Mouse (Mus musculus): ENCODE measurements around the gene 4933402N03Rik. TPM values are rescaled to one million over a fixed set of nuclear protein-coding genes. Genes with fewer than 3 reads are reported as not detected.

Gene 4933402N03Rik
- not detected in 2 replicates for polyA plus RNA-seq (2015; fragmentation: Nextera tagmentation; extraction: Ambion mirVana)

GRCm38 (mm10) chr7:131146214-131146613 is at the start of gene 4933402N03Rik:
TSS of gene 4933402N03Rik (minus strand) at chr7:131146314.
- DNase-seq (ENCODE audit: low spot score) (no peak), ATAC-seq (ENCODE audit: low FRiP score, low TSS enrichment) (no peak)
- no peaks in the 10 kb centered on the region for H3K36me3 ChIP-seq (ENCODE audit: control insufficient read depth, insufficient read depth, low read length)
- no peak within 1 kb of the TSS for H3K4me3 ChIP-seq (ENCODE audit: low read depth, low read length)
- no peak within 1 kb of the TSS for H3K27ac ChIP-seq (replicated peaks)
- WGBS: 79% methylated on average over 2 of the region's 2 CpGs
- no peak within 1 kb of the TSS for H3K9ac ChIP-seq (ENCODE audit: low read length)
- H3K27me3 ChIP-seq (ENCODE audit: control insufficient read depth, insufficient read depth, low read length): no peaks in the 10 kb centered on the region
- TF ChIP-seq EP300 (optimal IDR thresholded peaks at IDR 0.05) (no peak), CTCF (IDR thresholded peaks at IDR 0.05; ENCODE audit: low read depth) (no peak)
- no peaks in the 10 kb centered on the region for H3K9me3 ChIP-seq (ENCODE audit: control insufficient read depth, low read length)
- no peak within 1 kb of the TSS for H3K4me2 ChIP-seq (replicated peaks; ENCODE audit: low read depth)
- no peaks in the 10 kb centered on the region for H3K4me1 ChIP-seq (replicated peaks; ENCODE audit: control insufficient read depth, insufficient read depth)

GRCm38 (mm10) chr7:131187996-131188395 is 41.9 kb upstream of the 4933402N03Rik start:
- ATAC-seq (ENCODE audit: low FRiP score, low TSS enrichment): no peak

GRCm38 (mm10) chr7:131187047-131187446 is 40.9 kb upstream of the 4933402N03Rik start:
- TF ChIP-seq EP300 (optimal IDR thresholded peaks at IDR 0.05): no peak
- no peak for TF ChIP-seq CTCF (IDR thresholded peaks at IDR 0.05; ENCODE audit: low read depth)
- Histone ChIP-seq H3K4me1 (replicated peaks; ENCODE audit: control insufficient read depth, insufficient read depth) (no peaks in the 10 kb centered on the region), H3K27ac (replicated peaks) (no peak overlapping the region), H3K36me3 (ENCODE audit: control insufficient read depth, insufficient read depth, low read length) (no peaks in the 10 kb centered on the region), H3K4me3 (ENCODE audit: low read depth, low read length) (no peak overlapping the region), H3K27me3 (ENCODE audit: control insufficient read depth, insufficient read depth, low read length) (no peaks in the 10 kb centered on the region), H3K9ac (ENCODE audit: low read length) (no peak overlapping the region), H3K4me2 (replicated peaks; ENCODE audit: low read depth) (no peak overlapping the region), H3K9me3 (ENCODE audit: control insufficient read depth, low read length) (no peaks in the 10 kb centered on the region)
- ATAC-seq (ENCODE audit: low FRiP score, low TSS enrichment) (no peak), DNase-seq (ENCODE audit: low spot score) (no peak)
- WGBS: 56% methylated on average over 8 of the region's 8 CpGs

More at GRCm38 (mm10) chr7:131187996-131188395, 41.9 kb upstream of the 4933402N03Rik start:
- 93% methylated on average over 14 of the region's 14 CpGs for WGBS
- Histone ChIP-seq H3K9me3 (ENCODE audit: control insufficient read depth, low read length) (no peaks in the 10 kb centered on the region), H3K4me2 (replicated peaks; ENCODE audit: low read depth) (no peak overlapping the region), H3K27me3 (ENCODE audit: control insufficient read depth, insufficient read depth, low read length) (no peaks in the 10 kb centered on the region), H3K27ac (replicated peaks) (no peak overlapping the region), H3K36me3 (ENCODE audit: control insufficient read depth, insufficient read depth, low read length) (no peaks in the 10 kb centered on the region), H3K9ac (ENCODE audit: low read length) (no peak overlapping the region), H3K4me1 (replicated peaks; ENCODE audit: control insufficient read depth, insufficient read depth) (no peaks in the 10 kb centered on the region), H3K4me3 (ENCODE audit: low read depth, low read length) (no peak overlapping the region)
- DNase-seq (ENCODE audit: low spot score): no peak
- TF ChIP-seq EP300 (optimal IDR thresholded peaks at IDR 0.05) (no peak), CTCF (IDR thresholded peaks at IDR 0.05; ENCODE audit: low read depth) (no peak)

- Histone ChIP-seq H3K9me3 (ENCODE audit: control insufficient read depth, low read length) (no peaks in the 10 kb centered on the region), H3K9ac (ENCODE audit: low read length) (no peak overlapping the region), H3K4me3 (ENCODE audit: low read depth, low read length) (no peak overlapping the region), H3K36me3 (ENCODE audit: control insufficient read depth, insufficient read depth, low read length) (no peaks in the 10 kb centered on the region), H3K4me1 (replicated peaks; ENCODE audit: control insufficient read depth, insufficient read depth) (no peaks in the 10 kb centered on the region), H3K4me2 (replicated peaks; ENCODE audit: low read depth) (no peak overlapping the region), H3K27ac (replicated peaks) (no peak overlapping the region), H3K27me3 (ENCODE audit: control insufficient read depth, insufficient read depth, low read length) (no peaks in the 10 kb centered on the region)
- TF ChIP-seq EP300 (optimal IDR thresholded peaks at IDR 0.05): no peak
- peak; percentile 30; the same call in 1 of the 2 replicates for TF ChIP-seq CTCF (IDR thresholded peaks at IDR 0.05; ENCODE audit: low read depth)
- DNase-seq (ENCODE audit: low spot score) (no peak), ATAC-seq (ENCODE audit: low FRiP score, low TSS enrichment) (no peak)
- 62% methylated on average over 8 of the region's 8 CpGs for WGBS
Measured at GRCm38 (mm10) chr7:131184339-131184738, 38.2 kb upstream of the 4933402N03Rik start.

- DNase-seq (ENCODE audit: low spot score): peak; percentile 66
- Histone ChIP-seq H3K36me3 (ENCODE audit: control insufficient read depth, insufficient read depth, low read length) (no peaks in the 10 kb centered on the region), H3K4me2 (replicated peaks; ENCODE audit: low read depth) (no peak overlapping the region), H3K27ac (replicated peaks) (no peak overlapping the region), H3K27me3 (ENCODE audit: control insufficient read depth, insufficient read depth, low read length) (no peaks in the 10 kb centered on the region), H3K4me3 (ENCODE audit: low read depth, low read length) (no peak overlapping the region), H3K4me1 (replicated peaks; ENCODE audit: control insufficient read depth, insufficient read depth) (no peaks in the 10 kb centered on the region), H3K9me3 (ENCODE audit: control insufficient read depth, low read length) (no peaks in the 10 kb centered on the region), H3K9ac (ENCODE audit: low read length) (no peak overlapping the region)
- no peak for TF ChIP-seq EP300 (optimal IDR thresholded peaks at IDR 0.05)
- peak; percentile 73 for TF ChIP-seq CTCF (IDR thresholded peaks at IDR 0.05; ENCODE audit: low read depth)
- WGBS: 38% methylated on average over 4 of the region's 4 CpGs
- no peak for ATAC-seq (ENCODE audit: low FRiP score, low TSS enrichment)
Measured at GRCm38 (mm10) chr7:131182685-131183084, 36.6 kb upstream of the 4933402N03Rik start.

- Histone ChIP-seq H3K4me2 (replicated peaks; ENCODE audit: low read depth) (no peak within 1 kb of the TSS), H3K27me3 (ENCODE audit: control insufficient read depth, insufficient read depth, low read length) (no peaks in the 10 kb centered on the region), H3K9me3 (ENCODE audit: control insufficient read depth, low read length) (no peaks in the 10 kb centered on the region), H3K36me3 (ENCODE audit: control insufficient read depth, insufficient read depth, low read length) (no peaks in the 10 kb centered on the region), H3K4me3 (ENCODE audit: low read depth, low read length) (no peak within 1 kb of the TSS), H3K4me1 (replicated peaks; ENCODE audit: control insufficient read depth, insufficient read depth) (no peaks in the 10 kb centered on the region), H3K27ac (replicated peaks) (no peak within 1 kb of the TSS), H3K9ac (ENCODE audit: low read length) (no peak within 1 kb of the TSS)
- no peak for ATAC-seq (ENCODE audit: low FRiP score, low TSS enrichment)
- DNase-seq (ENCODE audit: low spot score): no peak
- no peak for TF ChIP-seq EP300 (optimal IDR thresholded peaks at IDR 0.05)
- TF ChIP-seq CTCF (IDR thresholded peaks at IDR 0.05; ENCODE audit: low read depth): no peak
- 87% methylated on average over 9 of the region's 9 CpGs for WGBS
Measured at GRCm38 (mm10) chr7:131174121-131174520, 28.0 kb upstream of the 4933402N03Rik start, which contains the start of gene 5430419D17Rik. TSS of gene 5430419D17Rik (plus strand) at chr7:131174402.
